Mouse (Mus musculus): ENCODE data around the gene Gm10160. TPM values are rescaled to one million over a fixed set of nuclear protein-coding genes. Genes with fewer than 3 reads are reported as not detected.

The Gm10160 gene
- polyA plus RNA-seq, 1 experiment from 2014 or later: not detected

- peaks cover 34% of the 10 kb centered on the region for H3K27me3 ChIP-seq
- no peak overlapping the region for H3K9ac ChIP-seq
- no peak overlapping the region for H3K27ac ChIP-seq
- DNase-seq: peak; percentile 35
- no peaks in the 10 kb centered on the region for H3K36me3 ChIP-seq
- WGBS (ENCODE audit: insufficient replicate concordance): 33% methylated on average over 6 of the region's 6 CpGs
- no peaks in the 10 kb centered on the region for H3K9me3 ChIP-seq (replicated peaks)
- peaks cover 4% of the 10 kb centered on the region for H3K4me1 ChIP-seq (replicated peaks)
- H3K4me2 ChIP-seq: no peak overlapping the region
- H3K4me3 ChIP-seq (replicated peaks): no peak overlapping the region
- peak; percentile 58; the same call in 1 of the 2 replicates for ATAC-seq (ENCODE audit: low read depth)
Measured at GRCm38 (mm10) chr7:81868158-81868557, 12.6 kb upstream of the Gm10160 start.

- peaks cover 42% of the 10 kb centered on the region for H3K27me3 ChIP-seq
- no peaks in the 10 kb centered on the region for H3K36me3 ChIP-seq
- no peak for DNase-seq
- 69% methylated on average over 9 of the region's 9 CpGs for WGBS (ENCODE audit: insufficient replicate concordance)
- H3K4me2 ChIP-seq: no peak overlapping the region
- H3K9ac ChIP-seq: no peak overlapping the region
- no peak overlapping the region for H3K27ac ChIP-seq
- no peaks in the 10 kb centered on the region for H3K9me3 ChIP-seq (replicated peaks)
- H3K4me3 ChIP-seq (replicated peaks): no peak overlapping the region
- peaks cover 7% of the 10 kb centered on the region for H3K4me1 ChIP-seq (replicated peaks)
- ATAC-seq (ENCODE audit: low read depth): no peak
Measured at GRCm38 (mm10) chr7:81867231-81867930, 11.8 kb upstream of the Gm10160 start.

GRCm38 (mm10) chr7:81865937-81866336 lies 10.3 kb upstream of the Gm10160 start:
- no peaks in the 10 kb centered on the region for H3K9me3 ChIP-seq (replicated peaks)
- DNase-seq (no peak), ATAC-seq (ENCODE audit: low read depth) (no peak)
- H3K4me3 ChIP-seq (replicated peaks): no peak overlapping the region
- H3K36me3 ChIP-seq: no peaks in the 10 kb centered on the region
- peaks cover 10% of the 10 kb centered on the region for H3K4me1 ChIP-seq (replicated peaks)
- no peak overlapping the region for H3K4me2 ChIP-seq
- no peak overlapping the region for H3K9ac ChIP-seq
- WGBS (ENCODE audit: insufficient replicate concordance): 73% methylated on average over 6 of the region's 6 CpGs
- no peak overlapping the region for H3K27ac ChIP-seq
- peaks cover 56% of the 10 kb centered on the region for H3K27me3 ChIP-seq

- ATAC-seq (ENCODE audit: low read depth) (no peak), DNase-seq (no peak)
- H3K9me3 ChIP-seq (replicated peaks): no peaks in the 10 kb centered on the region
- no peak overlapping the region for H3K4me3 ChIP-seq (replicated peaks)
- peaks cover 13% of the 10 kb centered on the region for H3K4me1 ChIP-seq (replicated peaks)
- 72% methylated on average over 6 of the region's 6 CpGs for WGBS (ENCODE audit: insufficient replicate concordance)
- H3K27me3 ChIP-seq: peaks cover 61% of the 10 kb centered on the region
- H3K4me2 ChIP-seq: no peak overlapping the region
- no peak overlapping the region for H3K9ac ChIP-seq
- H3K27ac ChIP-seq: no peak overlapping the region
- no peaks in the 10 kb centered on the region for H3K36me3 ChIP-seq
Measured at GRCm38 (mm10) chr7:81864552-81864951, 9.0 kb upstream of the Gm10160 start.

GRCm38 (mm10) chr7:81862587-81863583 lies 7.3 kb upstream of the Gm10160 start:
- H3K4me1 ChIP-seq (replicated peaks): peaks cover 26% of the 10 kb centered on the region
- H3K36me3 ChIP-seq: no peaks in the 10 kb centered on the region
- H3K4me2 ChIP-seq: peak overlapping the region; percentile 44
- H3K9ac ChIP-seq: no peak overlapping the region
- peak overlapping the region; percentile 29; the same call in 1 of the 2 replicates for H3K27ac ChIP-seq
- DNase-seq: no peak
- H3K4me3 ChIP-seq (replicated peaks): 0 out of 2 replicates have a peak overlapping the region, but pooled peaks have one; percentile 18
- H3K27me3 ChIP-seq: peaks cover 69% of the 10 kb centered on the region
- ATAC-seq (ENCODE audit: low read depth): peak; percentile 25; the same call in 1 of the 2 replicates
- 24% methylated on average over 24 of the region's 24 CpGs for WGBS (ENCODE audit: insufficient replicate concordance)
- no peaks in the 10 kb centered on the region for H3K9me3 ChIP-seq (replicated peaks)

GRCm38 (mm10) chr7:81861921-81862320 lies 6.3 kb upstream of the Gm10160 start:
- no peak overlapping the region for H3K4me3 ChIP-seq (replicated peaks)
- H3K27ac ChIP-seq: no peak overlapping the region
- no peak overlapping the region for H3K9ac ChIP-seq
- H3K4me2 ChIP-seq: no peak overlapping the region
- H3K9me3 ChIP-seq (replicated peaks): no peaks in the 10 kb centered on the region
- peaks cover 72% of the 10 kb centered on the region for H3K27me3 ChIP-seq
- H3K36me3 ChIP-seq: no peaks in the 10 kb centered on the region
- H3K4me1 ChIP-seq (replicated peaks): peaks cover 26% of the 10 kb centered on the region
- ATAC-seq (ENCODE audit: low read depth) (no peak), DNase-seq (no peak)
- 52% methylated on average over 4 of the region's 4 CpGs for WGBS (ENCODE audit: insufficient replicate concordance)

- H3K4me3 ChIP-seq (replicated peaks): no peak overlapping the region
- H3K4me1 ChIP-seq (replicated peaks): peaks cover 26% of the 10 kb centered on the region
- no peaks in the 10 kb centered on the region for H3K9me3 ChIP-seq (replicated peaks)
- H3K27ac ChIP-seq: no peak overlapping the region
- H3K27me3 ChIP-seq: peaks cover 71% of the 10 kb centered on the region
- peak overlapping the region; percentile 71; the same call in 1 of the 2 replicates for H3K4me2 ChIP-seq
- no peak for DNase-seq
- 58% methylated on average over 2 of the region's 2 CpGs for WGBS (ENCODE audit: insufficient replicate concordance)
- H3K9ac ChIP-seq: no peak overlapping the region
- no peaks in the 10 kb centered on the region for H3K36me3 ChIP-seq
- no peak for ATAC-seq (ENCODE audit: low read depth)
Measured at GRCm38 (mm10) chr7:81861461-81861860, 5.9 kb upstream of the Gm10160 start.

GRCm38 (mm10) chr7:81860996-81861395 lies 5.4 kb upstream of the Gm10160 start:
- peaks cover 26% of the 10 kb centered on the region for H3K4me1 ChIP-seq (replicated peaks)
- peaks cover 74% of the 10 kb centered on the region for H3K27me3 ChIP-seq
- 29% methylated on average over 5 of the region's 5 CpGs for WGBS (ENCODE audit: insufficient replicate concordance)
- no peak overlapping the region for H3K27ac ChIP-seq
- no peaks in the 10 kb centered on the region for H3K36me3 ChIP-seq
- H3K4me2 ChIP-seq: peak overlapping the region; percentile 71
- ATAC-seq (ENCODE audit: low read depth): no peak
- H3K9me3 ChIP-seq (replicated peaks): no peaks in the 10 kb centered on the region
- no peak overlapping the region for H3K4me3 ChIP-seq (replicated peaks)
- H3K9ac ChIP-seq: no peak overlapping the region
- DNase-seq: no peak

GRCm38 (mm10) chr7:81860071-81860470 lies 4.5 kb upstream of the Gm10160 start:
- WGBS (ENCODE audit: insufficient replicate concordance): 14% methylated on average over 11 of the region's 11 CpGs
- H3K4me3 ChIP-seq (replicated peaks): peak overlapping the region; percentile 61
- H3K27ac ChIP-seq: peak overlapping the region; percentile 53; the same call in 1 of the 2 replicates
- H3K36me3 ChIP-seq: no peaks in the 10 kb centered on the region
- peaks cover 78% of the 10 kb centered on the region for H3K27me3 ChIP-seq
- DNase-seq (no peak), ATAC-seq (ENCODE audit: low read depth) (peak; percentile 27; the same call in 1 of the 2 replicates)
- H3K9ac ChIP-seq: no peak overlapping the region
- H3K9me3 ChIP-seq (replicated peaks): no peaks in the 10 kb centered on the region
- H3K4me2 ChIP-seq: peak overlapping the region; percentile 71
- H3K4me1 ChIP-seq (replicated peaks): peaks cover 26% of the 10 kb centered on the region

GRCm38 (mm10) chr7:81858968-81859721 lies 3.6 kb upstream of the Gm10160 start, which contains the start of gene Tm6sf1:
TSS of gene Tm6sf1 (plus strand) at chr7:81859001.
- peaks cover 78% of the 10 kb centered on the region for H3K27me3 ChIP-seq
- no peaks in the 10 kb centered on the region for H3K36me3 ChIP-seq
- DNase-seq: no peak
- H3K4me2 ChIP-seq: peak within 1 kb of the TSS; percentile 71
- H3K4me1 ChIP-seq (replicated peaks): peaks cover 30% of the 10 kb centered on the region
- H3K9ac ChIP-seq: peak within 1 kb of the TSS; percentile 50
- H3K27ac ChIP-seq: peak within 1 kb of the TSS; percentile 53
- H3K9me3 ChIP-seq (replicated peaks): no peaks in the 10 kb centered on the region
- peak within 1 kb of the TSS; percentile 61 for H3K4me3 ChIP-seq (replicated peaks)
- ATAC-seq (ENCODE audit: low read depth): peak; percentile 32; the same call in 1 of the 2 replicates
- WGBS (ENCODE audit: insufficient replicate concordance): under 1% methylated on average over 64 of the region's 64 CpGs
